Mouse (Mus musculus): Measurements from ENCODE around the gene Btbd9.

GRCm38 (mm10) chr17:30285641-30286040 lies 290.6 kb downstream of the Btbd9 start:
- TF ChIP-seq CTCF (IDR thresholded peaks at IDR 0.05; ENCODE audit: extremely low read depth, insufficient read depth, insufficient read length, insufficient replicate concordance) = no peak
- TF ChIP-seq POLR2A (IDR thresholded peaks at IDR 0.05; ENCODE audit: low read depth, low read length) = no peak
